Mouse (Mus musculus) thymus, postnatal 14 days (tissue): ENCODE data around the gene Mtmr12.
"Not testable (repeated sequence)": the region's sequence is repeated elsewhere in the genome, so short reads cannot be mapped to it uniquely, and the experiment has no call there.

Source experiments
- DNase-seq: peaks from one replicate; pipeline ENCODE4 v3.0.0; 2021

Gene Mtmr12

GRCm38 (mm10) chr15:12204319-12205159 lies at the start of gene Mtmr12:
Gene Mtmr12 (plus strand): TSS chr15:12205028.
- DNase-seq = peak; percentile 100

- DNase-seq = no peak
These were observed 26.7 kb upstream of the Mtmr12 start for GRCm38 (mm10) chr15:12178126-12178525.

GRCm38 (mm10) chr15:12181181-12181805 lies 23.5 kb upstream of the Mtmr12 start:
- DNase-seq = not testable (repeated sequence)

- no peak for DNase-seq
These were observed 10.7 kb upstream of the Mtmr12 start for GRCm38 (mm10) chr15:12193880-12194816.

- no peak for DNase-seq
These were observed 9.8 kb upstream of the Mtmr12 start for GRCm38 (mm10) chr15:12194817-12195735.

- no peak for DNase-seq
These were observed 8.9 kb upstream of the Mtmr12 start for GRCm38 (mm10) chr15:12195966-12196365.

GRCm38 (mm10) chr15:12196410-12197191 lies 8.2 kb upstream of the Mtmr12 start:
- DNase-seq = peak; percentile 76

GRCm38 (mm10) chr15:12197361-12197760 lies 7.5 kb upstream of the Mtmr12 start:
- no peak for DNase-seq

GRCm38 (mm10) chr15:12200021-12200420 lies 4.8 kb upstream of the Mtmr12 start:
- no peak for DNase-seq

- DNase-seq = no peak
These were observed 3.0 kb upstream of the Mtmr12 start for GRCm38 (mm10) chr15:12201856-12202255.

GRCm38 (mm10) chr15:12202456-12202855 lies 2.4 kb upstream of the Mtmr12 start:
- no peak for DNase-seq

GRCm38 (mm10) chr15:12203008-12203407 lies 1.8 kb upstream of the Mtmr12 start:
- not testable (repeated sequence) for DNase-seq

GRCm38 (mm10) chr15:12203512-12204318 lies 1.1 kb upstream of the Mtmr12 start:
- no peak for DNase-seq

GRCm38 (mm10) chr15:12205160-12205901 lies 503 bp downstream of the Mtmr12 start:
- no peak for DNase-seq

- no peak for DNase-seq
These were observed 1.2 kb downstream of the Mtmr12 start for GRCm38 (mm10) chr15:12205902-12206645.

GRCm38 (mm10) chr15:12206646-12207222 lies 1.9 kb downstream of the Mtmr12 start:
- DNase-seq = no peak

- DNase-seq = no peak
These were observed 2.8 kb downstream of the Mtmr12 start for GRCm38 (mm10) chr15:12207556-12208090.

- no peak for DNase-seq
These were observed 6.7 kb downstream of the Mtmr12 start for GRCm38 (mm10) chr15:12211577-12211976.
